Mouse (Mus musculus): Measurements from ENCODE around the gene Osgep. TPM values are rescaled to one million over a fixed set of nuclear protein-coding genes. Genes with fewer than 3 reads are reported as not detected.

Gene Osgep
- polyA plus RNA-seq, 1 experiment, result 1.5 TPM

DNA sequence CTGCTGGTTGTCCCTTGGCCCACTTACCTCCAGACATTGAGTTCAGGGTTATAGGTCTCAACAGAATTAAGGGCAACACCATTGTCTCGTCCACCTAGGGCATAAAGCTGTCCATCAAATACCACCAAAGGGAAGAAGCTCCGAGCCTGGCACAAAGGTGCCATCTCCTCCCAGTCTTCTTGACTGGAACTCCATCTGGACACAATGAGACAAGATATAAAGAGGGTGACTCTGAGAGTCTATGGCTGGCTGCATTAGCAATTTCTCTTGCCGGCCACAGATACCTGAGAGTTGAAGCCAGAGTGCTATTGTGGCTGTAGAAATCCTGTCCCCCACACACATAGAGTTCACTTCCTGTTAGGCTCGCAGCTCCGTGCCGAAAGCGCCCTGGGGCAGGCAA is 32.6 kb downstream of the Osgep start:
- TF ChIP-seq GATA1 (IDR thresholded peaks at IDR 0.05; ENCODE audit: low read length) (no peak), TAL1 (IDR thresholded peaks at IDR 0.05; ENCODE audit: low read length) (no peak)
- no peaks in the 10 kb centered on the region for H3K9me3 ChIP-seq (ENCODE audit: control insufficient read depth, low read length)

GRCm38 (mm10) chr14:50891621-50892020 is 33.1 kb downstream of the Osgep start:
- Histone ChIP-seq H3K4me3 (replicated peaks) (no peak overlapping the region), H3K4me1 (ENCODE audit: control insufficient read depth) (peaks cover 2% of the 10 kb centered on the region), H3K9me3 (ENCODE audit: control insufficient read depth, low read length) (no peaks in the 10 kb centered on the region), H3K36me3 (ENCODE audit: control insufficient read depth) (no peaks in the 10 kb centered on the region), H3K27me3 (ENCODE audit: control insufficient read depth) (peaks cover 19% of the 10 kb centered on the region)
- no peak for TF ChIP-seq GATA1 (IDR thresholded peaks at IDR 0.05; ENCODE audit: low read length)

More for the DNA sequence above, 32.6 kb downstream of the Osgep start:
- Histone ChIP-seq H3K4me3 (replicated peaks) (no peak overlapping the region), H3K27me3 (ENCODE audit: control insufficient read depth) (peaks cover 24% of the 10 kb centered on the region), H3K36me3 (ENCODE audit: control insufficient read depth) (no peaks in the 10 kb centered on the region), H3K4me1 (ENCODE audit: control insufficient read depth) (peaks cover 2% of the 10 kb centered on the region)

DNA sequence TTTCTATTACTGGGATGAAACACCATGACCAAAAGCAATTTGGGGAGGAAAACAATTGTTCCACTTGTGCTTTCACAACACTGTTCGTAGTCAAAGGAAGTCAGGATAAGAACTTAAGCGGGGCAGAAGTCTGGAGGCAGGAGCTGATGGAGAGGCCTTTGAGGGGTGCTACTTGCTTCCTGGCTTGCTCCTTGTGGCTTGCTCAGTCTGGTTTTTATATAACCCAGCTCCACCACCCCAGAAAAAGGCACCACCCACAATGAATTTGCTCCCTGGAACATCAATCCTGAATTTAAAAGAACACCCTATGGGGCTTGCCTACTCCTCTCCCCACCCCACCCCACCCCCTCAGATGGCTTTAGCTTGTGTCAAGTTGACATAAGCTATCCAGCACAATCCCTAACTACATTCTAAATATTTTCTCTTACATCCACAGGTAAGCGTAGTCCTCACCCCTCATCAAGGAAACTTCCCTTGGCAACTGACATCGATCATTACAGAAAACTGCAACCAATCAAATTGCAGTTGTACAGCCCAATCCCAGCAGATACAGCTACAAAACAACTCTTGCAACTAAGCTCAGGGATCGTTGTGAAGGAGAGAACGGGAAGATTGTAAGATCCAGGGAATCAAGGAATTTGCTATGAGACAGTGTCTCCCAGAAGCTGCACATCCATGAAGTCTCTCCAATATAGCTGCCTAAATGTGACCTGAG is 48.3 kb downstream of the Osgep start:
- Histone ChIP-seq H3K4me1 (ENCODE audit: control insufficient read depth) (peaks cover 13% of the 10 kb centered on the region), H3K9me3 (ENCODE audit: control insufficient read depth, low read length) (no peaks in the 10 kb centered on the region), H3K27me3 (ENCODE audit: control insufficient read depth) (no peaks in the 10 kb centered on the region), H3K4me3 (replicated peaks) (no peak overlapping the region), H3K36me3 (ENCODE audit: control insufficient read depth) (no peaks in the 10 kb centered on the region)
- TF ChIP-seq TAL1 (IDR thresholded peaks at IDR 0.05; ENCODE audit: low read length) (no peak), GATA1 (IDR thresholded peaks at IDR 0.05; ENCODE audit: low read length) (no peak)

- no peak for TF ChIP-seq TAL1 (IDR thresholded peaks at IDR 0.05; ENCODE audit: low read length)
- no peak for TF ChIP-seq GATA1 (IDR thresholded peaks at IDR 0.05; ENCODE audit: low read length)
- no peaks in the 10 kb centered on the region for H3K27me3 ChIP-seq (ENCODE audit: control insufficient read depth)
- H3K4me3 ChIP-seq (replicated peaks), result no peak overlapping the region
- H3K4me1 ChIP-seq (ENCODE audit: control insufficient read depth), result peaks cover 15% of the 10 kb centered on the region
- H3K9me3 ChIP-seq (ENCODE audit: control insufficient read depth, low read length), result no peaks in the 10 kb centered on the region
- no peaks in the 10 kb centered on the region for H3K36me3 ChIP-seq (ENCODE audit: control insufficient read depth)
Measured at GRCm38 (mm10) chr14:50875591-50876230, 49.0 kb downstream of the Osgep start.

- no peak for TF ChIP-seq GATA1 (IDR thresholded peaks at IDR 0.05; ENCODE audit: low read length)
- no peak for TF ChIP-seq TAL1 (IDR thresholded peaks at IDR 0.05; ENCODE audit: low read length)
- Histone ChIP-seq H3K36me3 (ENCODE audit: control insufficient read depth) (no peaks in the 10 kb centered on the region), H3K27me3 (ENCODE audit: control insufficient read depth) (no peaks in the 10 kb centered on the region), H3K4me1 (ENCODE audit: control insufficient read depth) (peaks cover 20% of the 10 kb centered on the region), H3K4me3 (replicated peaks) (no peak overlapping the region), H3K9me3 (ENCODE audit: control insufficient read depth, low read length) (no peaks in the 10 kb centered on the region)
Measured at GRCm38 (mm10) chr14:50875175-50875574, 49.5 kb downstream of the Osgep start.

- Histone ChIP-seq H3K9me3 (ENCODE audit: control insufficient read depth, low read length) (no peaks in the 10 kb centered on the region), H3K4me3 (replicated peaks) (no peak overlapping the region), H3K4me1 (ENCODE audit: control insufficient read depth) (peaks cover 24% of the 10 kb centered on the region), H3K36me3 (ENCODE audit: control insufficient read depth) (no peaks in the 10 kb centered on the region), H3K27me3 (ENCODE audit: control insufficient read depth) (no peaks in the 10 kb centered on the region)
- TF ChIP-seq TAL1 (IDR thresholded peaks at IDR 0.05; ENCODE audit: low read length) (no peak), GATA1 (IDR thresholded peaks at IDR 0.05; ENCODE audit: low read length) (no peak)
Measured at GRCm38 (mm10) chr14:50871284-50871683, 53.4 kb downstream of the Osgep start.

DNA sequence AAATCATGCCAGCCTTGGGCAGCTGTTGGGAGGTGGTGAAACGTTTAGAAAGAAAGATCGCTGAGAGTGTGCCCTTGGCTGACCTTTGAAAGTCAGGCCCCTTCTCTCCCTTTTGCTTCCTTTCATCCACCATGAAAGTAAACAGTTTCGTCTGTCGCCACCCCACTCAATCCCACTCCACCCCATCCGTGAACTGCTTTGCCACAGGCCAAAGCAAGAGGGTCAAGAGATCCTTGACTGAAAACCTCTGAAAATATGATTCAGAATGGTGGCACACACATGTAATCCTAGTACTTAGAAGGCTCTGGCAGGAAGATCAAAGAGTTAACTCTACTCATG is 53.9 kb downstream of the Osgep start:
- Histone ChIP-seq H3K36me3 (ENCODE audit: control insufficient read depth) (no peaks in the 10 kb centered on the region), H3K9me3 (ENCODE audit: control insufficient read depth, low read length) (no peaks in the 10 kb centered on the region), H3K4me3 (replicated peaks) (peak overlapping the region; percentile 69), H3K27me3 (ENCODE audit: control insufficient read depth) (no peaks in the 10 kb centered on the region), H3K4me1 (ENCODE audit: control insufficient read depth) (peaks cover 21% of the 10 kb centered on the region)
- no peak for TF ChIP-seq GATA1 (IDR thresholded peaks at IDR 0.05; ENCODE audit: low read length)
- no peak for TF ChIP-seq TAL1 (IDR thresholded peaks at IDR 0.05; ENCODE audit: low read length)

DNA sequence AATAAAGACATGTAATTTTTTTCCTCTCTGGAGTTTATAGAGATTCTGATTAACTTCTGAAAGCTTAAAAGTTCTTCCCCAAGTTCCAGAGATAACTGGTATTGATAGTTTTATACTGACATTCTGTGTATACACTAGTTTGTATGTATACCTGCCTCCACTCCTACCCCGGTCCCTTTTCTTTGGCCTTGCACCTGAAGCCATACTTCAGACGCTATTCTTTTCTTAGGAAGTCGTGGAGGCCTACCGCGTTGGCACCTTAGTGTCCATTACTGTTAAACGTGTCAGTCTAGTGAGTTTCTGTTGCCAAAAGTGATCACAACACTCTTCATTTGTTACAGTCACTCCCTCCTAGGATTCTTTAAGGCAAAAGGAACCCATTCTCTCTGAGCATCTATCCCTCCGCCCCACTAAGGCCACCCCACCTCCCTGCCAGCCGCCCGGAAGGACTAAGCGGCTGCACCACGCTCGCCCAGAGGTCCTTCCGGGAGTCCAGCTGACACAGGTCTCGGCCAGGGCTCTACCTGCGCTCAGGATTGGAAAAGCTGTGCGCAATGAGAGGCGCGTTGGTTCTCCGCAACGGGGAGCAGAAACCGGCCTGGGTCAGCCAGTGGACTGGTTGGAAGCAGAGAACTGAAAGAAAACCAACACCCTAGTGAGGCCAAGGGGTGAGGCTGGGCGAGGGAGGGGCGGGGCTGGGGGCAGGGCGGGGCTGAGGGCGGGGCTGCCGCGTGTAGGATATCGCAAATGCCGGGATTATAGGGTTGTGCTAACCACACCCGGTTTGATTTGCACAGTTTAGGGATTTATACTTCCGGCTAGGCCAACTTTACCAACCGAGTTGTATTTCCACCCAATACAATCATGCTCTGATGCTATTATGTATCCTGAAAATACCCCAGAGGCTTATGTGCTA is 54.5 kb downstream of the Osgep start, which contains the start of gene Tep1:
Gene Tep1 (minus strand): TSS at position 672 of the 916 bp plus-strand sequence.
- no peaks in the 10 kb centered on the region for H3K36me3 ChIP-seq (ENCODE audit: control insufficient read depth)
- H3K9me3 ChIP-seq (ENCODE audit: control insufficient read depth, low read length), result no peaks in the 10 kb centered on the region
- H3K27me3 ChIP-seq (ENCODE audit: control insufficient read depth), result no peaks in the 10 kb centered on the region
- no peak for TF ChIP-seq TAL1 (IDR thresholded peaks at IDR 0.05; ENCODE audit: low read length)
- TF ChIP-seq GATA1 (IDR thresholded peaks at IDR 0.05; ENCODE audit: low read length), result no peak
- peaks cover 17% of the 10 kb centered on the region for H3K4me1 ChIP-seq (ENCODE audit: control insufficient read depth)
- H3K4me3 ChIP-seq (replicated peaks), result peak within 1 kb of the TSS; percentile 69

DNA sequence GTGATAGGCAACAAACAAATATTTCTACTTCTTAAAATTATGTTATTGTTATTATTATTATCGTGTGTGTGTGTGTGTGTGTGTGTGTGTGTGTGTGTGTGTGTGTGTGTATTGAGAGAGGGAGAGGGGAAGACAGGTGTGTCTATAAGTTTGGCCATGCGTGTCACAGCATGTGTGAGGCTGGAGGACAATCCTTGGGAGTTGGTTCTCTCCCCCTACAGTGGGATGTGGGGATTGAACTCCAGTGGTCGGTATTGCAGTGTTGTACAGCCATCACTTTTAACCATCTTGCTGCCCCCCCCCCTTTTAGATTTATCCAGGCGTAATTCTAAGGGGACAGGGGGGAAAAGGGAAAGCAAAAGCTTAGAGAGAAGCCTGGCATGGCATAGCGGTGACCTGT is 56.0 kb downstream of the Osgep start:
- H3K4me1 ChIP-seq (ENCODE audit: control insufficient read depth), result peaks cover 11% of the 10 kb centered on the region
- no peaks in the 10 kb centered on the region; the same call in 1 of the 2 replicates for H3K36me3 ChIP-seq (ENCODE audit: control insufficient read depth)
- TF ChIP-seq TAL1 (IDR thresholded peaks at IDR 0.05; ENCODE audit: low read length) (no peak), GATA1 (IDR thresholded peaks at IDR 0.05; ENCODE audit: low read length) (no peak)
- no peaks in the 10 kb centered on the region for H3K9me3 ChIP-seq (ENCODE audit: control insufficient read depth, low read length)
- no peaks in the 10 kb centered on the region for H3K27me3 ChIP-seq (ENCODE audit: control insufficient read depth)
- H3K4me3 ChIP-seq (replicated peaks), result no peak overlapping the region
